Mouse (Mus musculus) G1E-ER4 (cell line): ENCODE data around the gene P2rx7. TPM values are rescaled to one million over a fixed set of nuclear protein-coding genes. Genes with fewer than 3 reads are reported as not detected.

Experiments used
- GATA1 ChIP-seq: IDR thresholded peaks from one replicate; pipeline ENCODE4 v1.8.0; 2012; ENCODE audit warnings: low read length, inconsistent platforms
- polyA plus RNA-seq: library from polyadenylated mRNA; stranded (reverse); fragments of >175 nt; gene quantifications from 2 replicates; pipeline ENCODE4 v1.2.3, GENCODE M21; 2012

The P2rx7 gene
- 0.58 and 0.73 TPM in 2 replicates for polyA plus RNA-seq

DNA sequence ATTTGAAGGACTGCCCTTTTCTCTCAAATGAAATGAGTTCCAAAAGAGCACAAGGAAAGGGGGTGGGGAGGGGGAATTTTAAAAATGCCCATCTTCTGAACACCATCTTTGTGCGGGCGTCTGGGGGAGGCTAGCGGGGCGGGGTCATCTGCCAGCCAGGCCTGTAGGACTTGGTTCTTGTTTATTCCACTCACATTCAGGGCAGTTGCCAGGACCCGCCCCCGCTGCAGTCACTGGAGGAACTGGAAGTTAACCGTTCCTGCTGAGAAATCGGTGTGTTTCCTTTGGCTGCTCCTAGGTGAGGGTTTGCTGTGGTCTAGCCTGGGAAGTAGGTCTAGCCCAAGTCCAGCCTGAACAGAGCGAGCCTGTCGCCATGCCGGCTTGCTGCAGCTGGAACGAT, at the start of gene P2rx7:
TSS of gene P2rx7 (plus strand) at position 211 of the 400 bp plus-strand sequence.
- TF ChIP-seq GATA1: no peak

DNA sequence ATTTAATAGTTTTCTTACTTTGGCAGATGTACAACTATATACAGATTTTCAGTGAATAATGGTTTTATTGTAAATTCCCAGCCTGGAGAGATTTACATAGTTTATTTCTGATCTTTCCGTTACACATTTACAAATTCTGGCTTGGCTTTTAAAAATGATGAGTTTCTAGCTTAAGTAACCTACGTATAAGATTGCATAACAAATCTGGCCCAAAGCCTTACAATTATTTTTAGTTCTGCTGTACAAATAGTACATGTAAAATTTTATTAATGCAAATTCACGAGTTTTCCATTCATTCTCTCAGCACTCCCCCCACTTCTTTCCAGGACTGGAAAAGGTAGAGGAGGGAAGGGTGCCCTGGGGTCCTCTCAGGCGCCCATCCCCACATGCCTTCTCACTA, 48.2 kb upstream of the P2rx7 start:
- no peak for TF ChIP-seq GATA1

DNA sequence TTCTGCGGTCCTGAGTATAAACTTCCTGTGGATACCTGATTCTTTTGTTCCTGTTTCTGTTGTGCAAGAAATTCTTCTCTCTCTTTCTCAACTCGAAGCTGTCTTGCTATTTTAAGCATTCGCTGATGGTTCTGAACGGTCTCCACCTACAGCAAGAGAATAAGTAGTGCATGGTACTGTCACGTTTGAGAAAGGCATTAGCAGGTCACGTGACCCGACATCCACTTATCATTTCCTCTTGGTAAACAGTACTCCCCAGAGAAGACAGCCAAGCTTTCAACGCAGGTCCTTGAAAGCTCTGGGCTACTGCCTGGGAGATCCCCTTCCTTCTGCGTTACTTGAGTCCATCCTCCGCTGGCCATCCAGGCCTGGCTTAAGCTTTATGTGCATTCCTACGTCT, 41.5 kb upstream of the P2rx7 start:
- TF ChIP-seq GATA1: no peak

DNA sequence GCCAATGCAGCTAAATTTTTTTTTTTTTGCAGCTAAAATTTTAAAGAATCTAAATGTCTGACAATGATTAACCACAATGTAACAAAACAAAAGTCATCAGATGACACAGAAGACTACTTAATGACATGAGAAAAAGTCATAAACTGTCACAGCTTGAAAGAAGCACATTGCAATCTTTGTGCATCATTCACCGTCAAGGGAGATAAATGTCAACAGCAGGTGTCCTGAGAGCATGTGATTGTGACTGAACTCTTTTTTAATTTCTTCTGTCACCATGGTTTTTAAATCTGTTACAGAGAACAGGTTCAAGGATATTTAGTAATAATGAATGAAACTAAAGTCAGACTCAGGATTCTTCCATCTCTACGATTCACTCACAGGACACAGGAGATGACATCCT, 38.8 kb upstream of the P2rx7 start:
- TF ChIP-seq GATA1: no peak

DNA sequence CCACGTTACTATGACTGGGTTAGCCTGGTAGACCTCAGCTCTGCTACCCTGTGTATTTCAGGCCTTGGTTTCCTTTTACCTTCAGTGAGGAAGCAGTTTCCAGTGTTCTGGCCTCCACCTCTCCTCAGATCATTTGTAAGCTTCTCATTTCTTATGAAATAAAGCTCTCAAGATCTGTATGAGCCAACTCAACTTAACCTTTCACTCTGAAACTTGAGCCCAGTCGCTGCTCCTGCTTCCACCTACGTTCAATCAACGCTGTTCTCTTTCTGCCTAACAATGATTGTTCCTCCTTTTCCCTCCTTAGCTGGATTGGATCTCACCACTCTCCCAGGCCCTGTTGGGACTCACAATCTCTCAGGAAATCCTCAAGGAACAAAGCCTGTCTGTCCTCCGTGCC, 32.1 kb upstream of the P2rx7 start:
- no peak for TF ChIP-seq GATA1

DNA sequence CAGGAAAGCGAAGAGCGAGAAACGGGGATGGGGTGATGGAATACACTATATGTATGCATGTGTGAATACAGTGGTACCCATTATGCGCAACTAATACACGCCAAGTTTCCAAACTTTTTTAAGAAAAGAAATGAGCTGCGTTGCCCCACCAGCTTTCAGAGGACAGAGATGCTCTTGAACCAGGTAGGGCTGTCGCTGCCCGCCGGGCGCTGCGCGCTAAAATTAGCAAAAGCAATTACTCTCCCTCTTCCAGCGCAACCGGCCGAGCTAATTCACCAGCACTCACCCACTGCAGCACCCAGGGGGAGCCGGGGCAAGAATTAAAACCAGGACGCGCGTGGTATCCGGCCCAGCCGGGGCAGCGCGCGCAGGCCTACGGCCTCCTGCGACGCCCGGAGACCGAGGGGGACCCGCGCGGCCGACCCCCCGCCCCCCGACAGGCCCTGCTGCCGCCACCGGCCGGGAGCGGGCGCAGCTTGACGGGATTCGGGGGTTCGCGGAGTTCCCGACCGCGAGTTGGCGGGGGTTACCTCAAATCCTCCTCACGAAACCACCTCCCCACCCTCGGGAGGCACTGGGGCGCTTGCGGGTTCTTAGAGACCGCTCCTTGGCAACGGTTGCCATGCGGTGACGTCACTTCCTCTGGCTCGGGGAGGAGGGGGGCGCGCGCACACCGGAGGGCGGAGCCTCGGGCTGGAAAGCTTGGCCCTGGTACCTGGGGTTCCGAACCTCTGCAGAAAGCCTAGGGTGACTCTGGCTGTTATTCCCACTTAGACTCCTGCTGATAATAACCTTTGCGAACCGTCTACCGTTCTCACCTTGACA, 29.6 kb upstream of the P2rx7 start, which contains the start of gene Ift81:
TSS of gene Ift81 (minus strand) at position 611 of the 825 bp plus-strand sequence.
- TF ChIP-seq GATA1: no peak

DNA sequence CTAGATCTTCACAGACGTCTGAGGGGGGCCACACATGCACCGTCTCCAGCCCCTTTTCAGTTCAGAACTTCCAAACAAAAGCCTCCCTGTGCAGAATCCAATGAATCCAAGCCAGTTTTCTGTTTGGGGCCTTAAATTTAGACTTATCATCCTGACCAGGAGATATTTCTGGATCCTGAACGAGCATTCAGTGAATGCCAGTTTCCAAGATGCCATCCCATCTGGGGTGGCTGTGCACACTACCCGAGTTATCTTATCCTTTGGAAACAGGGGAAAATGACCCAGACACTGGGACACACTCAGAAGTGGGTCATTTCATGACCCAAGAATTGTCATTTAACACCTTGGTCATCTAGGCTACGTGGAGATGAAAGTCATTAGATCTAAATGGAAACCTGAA, 26.0 kb upstream of the P2rx7 start:
- TF ChIP-seq GATA1: no peak

DNA sequence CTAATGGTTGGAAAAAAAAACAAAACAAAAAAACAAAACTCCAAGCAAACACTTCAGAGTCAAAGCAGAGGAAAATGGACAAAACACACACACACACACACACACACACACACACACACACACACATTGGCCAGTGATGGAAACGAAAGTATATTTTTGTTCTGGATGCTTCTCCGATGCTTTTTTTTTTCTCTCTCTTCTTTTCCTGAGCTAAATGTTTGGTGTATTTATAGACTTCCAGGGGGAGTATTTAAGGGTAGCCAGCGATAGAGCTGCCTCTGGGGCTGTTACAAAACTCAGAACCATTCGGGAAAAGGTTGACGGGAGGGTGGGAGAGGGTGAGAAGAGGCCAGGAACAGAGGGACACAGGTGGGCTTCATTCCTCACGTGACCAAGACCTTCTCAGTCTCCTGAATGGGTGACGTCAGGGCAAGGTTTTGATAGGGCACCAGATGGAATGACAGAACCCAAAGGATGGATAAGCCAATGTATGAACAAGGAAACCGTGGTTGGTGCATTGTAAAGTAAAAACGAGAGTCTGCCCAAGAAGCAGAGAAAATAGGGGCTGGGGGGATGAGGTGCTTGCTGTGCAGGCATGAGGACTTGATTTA, 23.9 kb upstream of the P2rx7 start:
- no peak for TF ChIP-seq GATA1

DNA sequence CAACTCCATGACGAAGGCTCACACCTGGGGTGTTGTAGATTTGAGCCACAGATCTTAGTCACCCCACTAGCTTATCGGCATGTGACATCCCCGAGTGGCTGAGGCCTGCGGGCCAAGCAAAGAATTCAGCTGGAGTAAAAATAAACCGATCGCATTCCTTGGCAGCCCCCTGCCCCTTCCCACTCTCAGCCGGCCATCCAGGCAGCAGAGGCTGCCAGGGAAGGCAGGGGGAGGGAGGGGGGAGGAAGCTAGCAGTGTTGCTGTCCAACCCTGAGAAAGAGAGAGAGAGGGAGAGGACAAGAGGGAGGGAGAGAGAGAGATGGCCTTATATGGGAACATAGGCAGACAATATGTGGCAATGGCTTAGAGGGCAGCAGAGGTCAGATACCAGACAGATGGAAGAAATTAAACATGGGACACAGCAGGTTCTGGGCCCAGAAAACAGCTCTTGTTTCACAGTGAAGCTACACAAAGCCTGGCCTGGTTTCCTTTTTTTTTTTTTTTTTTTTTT, 22.3 kb upstream of the P2rx7 start:
- no peak for TF ChIP-seq GATA1

DNA sequence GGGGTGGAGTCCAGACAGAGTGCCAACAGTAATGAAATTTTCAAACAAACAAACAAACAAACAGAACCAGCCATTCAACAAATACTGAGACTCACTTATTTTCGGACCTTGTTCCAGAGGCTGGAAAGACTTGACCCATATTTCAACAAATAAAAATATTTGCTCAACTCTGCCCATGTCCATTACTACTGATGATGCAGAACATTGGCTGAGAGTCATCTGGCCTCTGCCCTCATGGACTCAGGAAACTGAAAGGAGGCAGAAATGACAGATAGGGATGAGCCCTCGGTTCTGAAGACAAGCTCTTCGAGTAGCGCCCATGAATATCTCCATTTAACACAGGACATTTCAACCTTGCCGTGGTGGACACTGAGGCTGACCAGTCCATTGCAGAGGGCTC, 21.2 kb upstream of the P2rx7 start:
- no peak for TF ChIP-seq GATA1

DNA sequence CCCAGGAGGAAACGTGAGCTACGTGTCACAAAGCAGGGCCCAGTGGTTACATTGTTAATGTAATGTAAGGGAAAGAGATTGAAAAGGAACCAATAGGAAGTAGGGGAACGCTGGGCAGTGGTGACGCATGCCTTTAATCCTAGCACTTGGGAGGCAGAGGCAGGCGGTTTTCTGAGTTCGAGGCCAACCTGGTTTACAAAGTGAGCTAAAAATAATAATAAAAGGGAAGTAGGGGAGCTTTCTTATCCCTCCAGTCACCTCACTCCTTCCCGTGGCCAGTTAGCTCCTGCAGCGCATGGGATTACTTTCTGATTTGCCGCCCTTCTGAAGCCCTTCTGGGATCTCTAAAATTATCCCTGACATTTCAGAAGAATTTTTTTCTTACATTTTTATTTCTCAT, 19.9 kb upstream of the P2rx7 start:
- TF ChIP-seq GATA1: no peak

DNA sequence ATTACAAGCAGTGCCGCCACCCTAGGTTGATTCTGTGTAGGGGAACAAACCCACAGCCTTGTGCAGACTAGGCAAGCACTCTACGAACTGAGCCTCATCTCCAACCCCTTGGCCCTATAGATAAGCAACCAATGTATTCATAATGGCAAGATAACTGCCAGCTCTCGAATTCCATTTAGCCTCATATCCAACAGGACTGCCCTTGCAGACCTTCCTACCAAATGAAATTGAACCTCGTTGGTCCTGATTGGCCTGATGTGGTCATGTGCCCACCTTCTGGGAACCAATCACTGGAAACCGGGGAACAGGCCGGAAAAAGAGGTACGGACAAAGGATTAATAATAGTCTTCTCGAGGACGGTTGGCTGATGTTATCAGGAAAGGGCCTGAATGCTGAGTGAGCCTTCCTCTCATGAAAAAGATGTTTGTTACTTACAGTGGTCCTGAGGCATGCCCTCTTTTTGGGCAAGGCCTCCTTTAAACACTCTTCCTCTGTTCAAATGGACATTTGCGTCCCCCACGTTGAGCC, 18.7 kb upstream of the P2rx7 start:
- no peak for TF ChIP-seq GATA1

DNA sequence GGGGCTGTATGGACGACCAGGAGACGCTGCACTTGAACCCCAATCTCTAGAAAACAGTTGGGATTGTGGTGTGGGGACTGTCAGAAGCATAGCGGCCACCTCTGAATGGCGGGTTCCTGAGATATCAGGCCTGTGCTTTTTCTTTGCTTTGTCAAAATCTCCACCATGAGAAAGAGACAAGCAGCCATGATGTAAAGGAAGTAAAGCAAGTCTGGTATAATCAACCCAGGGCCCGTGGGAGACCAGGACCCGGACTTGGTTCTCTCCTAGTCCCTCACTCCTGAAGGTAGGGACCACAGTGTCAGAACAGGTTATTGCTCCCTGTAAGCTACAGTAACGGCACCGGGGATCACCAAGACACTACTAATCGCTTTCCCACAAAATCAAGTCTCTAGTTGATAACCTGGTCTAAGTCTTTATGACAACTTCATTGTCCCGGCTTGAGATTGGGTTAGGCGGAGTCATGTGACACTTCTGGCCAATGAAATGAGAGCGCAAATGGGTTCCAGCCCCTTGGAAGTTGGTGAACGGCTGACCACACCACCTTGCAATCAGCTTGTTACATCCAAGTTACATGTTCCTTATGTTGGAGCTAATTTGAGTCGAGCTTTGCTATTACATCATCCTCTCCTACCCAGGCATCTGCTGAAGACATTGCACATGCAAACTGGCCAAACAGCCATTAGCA, 18.0 kb upstream of the P2rx7 start:
- no peak for TF ChIP-seq GATA1

DNA sequence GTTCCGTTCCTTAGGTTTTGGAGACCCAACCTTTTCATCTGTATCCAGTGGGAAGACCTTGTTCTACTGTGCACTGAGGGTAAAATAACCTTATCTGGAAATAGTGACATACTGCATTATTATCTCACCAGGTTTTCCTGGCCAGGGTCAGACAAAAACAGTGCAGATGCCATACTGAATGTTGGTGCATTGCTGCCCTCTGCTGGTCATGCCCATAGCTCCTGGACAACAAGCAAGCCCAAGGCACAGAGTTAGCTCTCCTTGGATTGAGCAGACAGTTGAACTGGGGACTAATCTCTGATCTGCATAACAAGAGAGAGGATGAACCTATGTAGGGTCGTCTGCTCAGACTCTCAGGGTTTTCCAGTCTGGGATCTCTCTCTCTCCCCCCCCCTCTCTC, 16.5 kb upstream of the P2rx7 start:
- TF ChIP-seq GATA1: no peak

DNA sequence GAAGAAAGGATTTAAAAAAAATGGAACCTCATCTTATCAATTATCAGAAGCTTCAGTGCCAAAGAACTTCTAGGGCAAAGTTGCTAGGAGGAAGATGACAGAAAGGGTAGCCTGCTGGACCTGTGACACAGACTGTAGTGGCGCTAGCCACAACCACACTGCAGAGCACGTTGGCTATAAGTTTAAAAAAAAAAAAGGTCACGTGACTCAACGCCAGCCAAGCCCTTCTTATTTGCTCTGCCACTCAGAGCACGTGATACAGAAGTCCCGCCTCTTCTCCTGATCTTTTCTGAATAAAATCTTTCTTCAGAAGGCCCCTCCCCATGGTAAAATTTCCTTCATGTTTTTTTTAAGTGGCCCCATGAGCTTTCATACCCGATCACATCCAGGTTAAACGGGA, 8.5 kb upstream of the P2rx7 start:
- TF ChIP-seq GATA1: no peak

DNA sequence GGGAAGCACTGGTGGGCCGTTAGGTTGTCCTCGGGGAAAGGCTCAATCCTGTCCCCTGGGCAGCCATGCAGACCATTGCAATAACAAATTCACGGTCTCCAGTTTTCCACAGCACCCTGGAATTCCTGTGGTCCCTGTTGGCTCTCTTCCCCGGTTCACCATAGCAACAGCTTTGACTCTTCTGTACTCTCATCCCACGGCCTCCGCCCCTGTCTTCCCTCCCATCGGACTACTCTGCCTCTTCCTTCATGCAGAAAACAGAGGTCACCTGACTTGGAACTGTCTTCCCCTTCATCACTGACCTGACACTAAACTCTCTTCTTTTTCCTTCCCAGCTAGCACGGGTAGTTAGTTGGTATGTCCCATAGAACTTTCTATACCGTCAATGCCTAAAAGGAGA, 7.4 kb upstream of the P2rx7 start:
- no peak for TF ChIP-seq GATA1
